Mouse (Mus musculus): ENCODE measurements around the gene Tap1.

- TF ChIP-seq TAL1 (IDR thresholded peaks at IDR 0.05; ENCODE audit: low read length) (no peak), GATA1 (IDR thresholded peaks at IDR 0.05; ENCODE audit: low read length) (no peak)
Observed at GRCm38 (mm10) chr17:34194723-34195122, 7.4 kb downstream of the Tap1 start.
